Mouse (Mus musculus) embryonic facial prominence, embryonic 15.5 days (tissue): ENCODE measurements around the gene Timm44. TPM values are rescaled to one million over a fixed set of nuclear protein-coding genes. Genes with fewer than 3 reads are reported as not detected.
A peak's percentile ranks its signal among the peaks of the same experiment; 100 is the strongest.

ENCODE experiments used
- ATAC-seq: fragments of 200-750 bp; cut with Nextera tagmentation; 2 replicates; pipeline ENCODE4 v1.8.0; 2017; ENCODE audit warnings: low read depth, moderate TSS enrichment; ENCODE audit not compliant: insufficient number of reproducible peaks, low FRiP score, low TSS enrichment
- H3K27ac ChIP-seq: fragments of 300-500 bp; sonication (generic); replicated peaks from 2 replicates; pipeline ENCODE4 v1.5.1; 2015; ENCODE audit warnings: mild to moderate bottlenecking, inconsistent platforms
- H3K27me3 ChIP-seq: fragments of 300-500 bp; sonication (generic); 2 replicates; pipeline ENCODE4 v1.6.1; 2015; ENCODE audit warnings: inconsistent platforms
- H3K36me3 ChIP-seq: fragments of 300-500 bp; sonication (generic); 2 replicates; pipeline ENCODE4 v1.6.1; 2015; ENCODE audit warnings: mild to moderate bottlenecking, inconsistent platforms
- H3K4me1 ChIP-seq: fragments of 300-500 bp; sonication (generic); 2 replicates; pipeline ENCODE4 v1.6.1; 2015; ENCODE audit warnings: inconsistent platforms
- H3K4me2 ChIP-seq: fragments of 300-500 bp; sonication (generic); replicated peaks from 2 replicates; pipeline ENCODE4 v1.6.1; 2015; ENCODE audit warnings: mild to moderate bottlenecking, inconsistent platforms
- H3K4me3 ChIP-seq: fragments of 300-500 bp; sonication (generic); replicated peaks from 2 replicates; pipeline ENCODE4 v1.5.1; 2015; ENCODE audit warnings: mild to moderate bottlenecking, inconsistent platforms
- H3K9ac ChIP-seq: fragments of 300-500 bp; sonication (generic); 2 replicates; pipeline ENCODE4 v1.6.1; 2015; ENCODE audit warnings: inconsistent platforms
- H3K9me3 ChIP-seq: fragments of 300-500 bp; sonication (generic); replicated peaks from 2 replicates; pipeline ENCODE4 v1.6.1; 2016; ENCODE audit warnings: inconsistent platforms
- WGBS: fragments of 180-500 bp; shearing (Covaris S2); methylation state at CpG from one replicate; pipeline ENCODE4 v1.1.7; 2015; 5-methylcytosine and 5-hydroxymethylcytosine counted together
- polyA plus RNA-seq: library from polyadenylated mRNA; unstranded; fragments of >200 nt; fragmentation: Nextera tagmentation; extraction: Ambion mirVana; gene quantifications from 2 replicates; pipeline ENCODE4 v1.2.1, GENCODE M21; 2015

Timm44 gene
- 56.7 and 62.4 TPM in 2 replicates for polyA plus RNA-seq

- H3K9ac ChIP-seq = peak within 1 kb of the TSS; percentile 72
- H3K9me3 ChIP-seq = no peaks in the 10 kb centered on the region
- H3K4me1 ChIP-seq = peaks cover 14% of the 10 kb centered on the region
- peak within 1 kb of the TSS; percentile 76 for H3K4me2 ChIP-seq
- H3K36me3 ChIP-seq = peaks cover 25% of the 10 kb centered on the region; the same call in 1 of the 2 replicates
- no peaks in the 10 kb centered on the region for H3K27me3 ChIP-seq
- peak; percentile 94 for ATAC-seq
- peak within 1 kb of the TSS; percentile 88 for H3K4me3 ChIP-seq
- under 1% methylated on average over 39 of the region's 39 CpGs for WGBS
- peak within 1 kb of the TSS; percentile 76 for H3K27ac ChIP-seq
Observed at GRCm38 (mm10) chr8:4275275-4276110, at the start of gene Timm44. TSS of gene Timm44 (minus strand) at chr8:4275913.

- H3K36me3 ChIP-seq = peaks cover 43% of the 10 kb centered on the region
Observed at GRCm38 (mm10) chr8:4324983-4325750, 49.5 kb upstream of the Timm44 start, which contains the start of the genes Ccl25 and Elavl1. TSS of gene Ccl25 (plus strand) at chr8:4325210. TSS of gene Elavl1 (minus strand) at chr8:4325413.

GRCm38 (mm10) chr8:4324525-4324924, 48.8 kb upstream of the Timm44 start:
- Histone ChIP-seq H3K27me3 (no peaks in the 10 kb centered on the region), H3K9ac (peak overlapping the region; percentile 92), H3K27ac (peak overlapping the region; percentile 86), H3K4me3 (peak overlapping the region; percentile 96), H3K36me3 (peaks cover 40% of the 10 kb centered on the region), H3K4me1 (peaks cover 36% of the 10 kb centered on the region), H3K9me3 (no peaks in the 10 kb centered on the region), H3K4me2 (peak overlapping the region; percentile 89)
- under 1% methylated on average over 42 of the region's 42 CpGs for WGBS
- ATAC-seq = peak; percentile 66

More at GRCm38 (mm10) chr8:4324983-4325750, 49.5 kb upstream of the Timm44 start, which contains the start of the genes Ccl25 and Elavl1:
- Histone ChIP-seq H3K4me2 (peak within 1 kb of the TSS; percentile 89), H3K27me3 (no peaks in the 10 kb centered on the region), H3K9ac (peak within 1 kb of the TSS; percentile 92), H3K4me1 (peaks cover 36% of the 10 kb centered on the region), H3K4me3 (peak within 1 kb of the TSS; percentile 96), H3K9me3 (no peaks in the 10 kb centered on the region), H3K27ac (peak within 1 kb of the TSS; percentile 91)
- ATAC-seq = peak; percentile 98
- WGBS = under 1% methylated on average over 78 of the region's 78 CpGs

- Histone ChIP-seq H3K27me3 (no peaks in the 10 kb centered on the region), H3K27ac (no peak overlapping the region), H3K9ac (peak overlapping the region; percentile 92), H3K4me2 (peak overlapping the region; percentile 89), H3K4me1 (peaks cover 38% of the 10 kb centered on the region), H3K4me3 (peak overlapping the region; percentile 96), H3K9me3 (no peaks in the 10 kb centered on the region), H3K36me3 (peaks cover 34% of the 10 kb centered on the region)
- 1% methylated on average over 6 of the region's 6 CpGs for WGBS
- no peak for ATAC-seq
Observed at GRCm38 (mm10) chr8:4323917-4324316, 48.2 kb upstream of the Timm44 start.

GRCm38 (mm10) chr8:4322470-4322869, 46.8 kb upstream of the Timm44 start:
- Histone ChIP-seq H3K4me2 (0 out of 2 replicates have a peak overlapping the region, but pooled peaks have one; percentile 89), H3K9me3 (no peaks in the 10 kb centered on the region), H3K9ac (no peak overlapping the region), H3K4me3 (0 out of 2 replicates have a peak overlapping the region, but pooled peaks have one; percentile 7), H3K27ac (no peak overlapping the region), H3K4me1 (peaks cover 41% of the 10 kb centered on the region), H3K36me3 (peaks cover 20% of the 10 kb centered on the region), H3K27me3 (no peaks in the 10 kb centered on the region)
- no peak for ATAC-seq
- 29% methylated on average over 2 of the region's 2 CpGs for WGBS

- ATAC-seq = no peak
- peaks cover 41% of the 10 kb centered on the region for H3K4me1 ChIP-seq
Observed at GRCm38 (mm10) chr8:4321031-4321430, 45.3 kb upstream of the Timm44 start.

GRCm38 (mm10) chr8:4320404-4320803, 44.7 kb upstream of the Timm44 start:
- no peak overlapping the region for H3K27ac ChIP-seq
- ATAC-seq = no peak
- H3K9me3 ChIP-seq = no peaks in the 10 kb centered on the region
- H3K36me3 ChIP-seq = peaks cover 19% of the 10 kb centered on the region; the same call in 1 of the 2 replicates
- no peaks in the 10 kb centered on the region for H3K27me3 ChIP-seq
- H3K4me1 ChIP-seq = peaks cover 38% of the 10 kb centered on the region
- no peak overlapping the region for H3K4me3 ChIP-seq
- WGBS = 95% methylated on average over 1 of the region's 1 CpGs
- H3K4me2 ChIP-seq = no peak overlapping the region
- H3K9ac ChIP-seq = no peak overlapping the region

More at GRCm38 (mm10) chr8:4321031-4321430, 45.3 kb upstream of the Timm44 start:
- peaks cover 19% of the 10 kb centered on the region; the same call in 1 of the 2 replicates for H3K36me3 ChIP-seq
- WGBS = 55% methylated on average over 2 of the region's 2 CpGs
- no peaks in the 10 kb centered on the region for H3K9me3 ChIP-seq
- H3K27ac ChIP-seq = no peak overlapping the region
- no peak overlapping the region for H3K4me2 ChIP-seq
- H3K9ac ChIP-seq = no peak overlapping the region
- no peak overlapping the region for H3K4me3 ChIP-seq
- H3K27me3 ChIP-seq = no peaks in the 10 kb centered on the region

GRCm38 (mm10) chr8:4319573-4319872, 43.8 kb upstream of the Timm44 start:
- Histone ChIP-seq H3K27ac (no peak overlapping the region), H3K4me2 (no peak overlapping the region), H3K27me3 (no peaks in the 10 kb centered on the region), H3K4me3 (no peak overlapping the region), H3K9ac (no peak overlapping the region), H3K9me3 (no peaks in the 10 kb centered on the region), H3K4me1 (peaks cover 38% of the 10 kb centered on the region), H3K36me3 (peaks cover 19% of the 10 kb centered on the region; the same call in 1 of the 2 replicates)
- WGBS = 96% methylated on average over 11 of the region's 11 CpGs
- no peak for ATAC-seq

- 79% methylated on average over 2 of the region's 2 CpGs for WGBS
- no peak for ATAC-seq
- Histone ChIP-seq H3K9me3 (no peaks in the 10 kb centered on the region), H3K27ac (no peak overlapping the region), H3K4me3 (no peak overlapping the region), H3K4me1 (peaks cover 38% of the 10 kb centered on the region), H3K27me3 (no peaks in the 10 kb centered on the region), H3K36me3 (peaks cover 19% of the 10 kb centered on the region; the same call in 1 of the 2 replicates), H3K9ac (no peak overlapping the region), H3K4me2 (no peak overlapping the region)
Observed at GRCm38 (mm10) chr8:4318796-4319572, 43.3 kb upstream of the Timm44 start.

GRCm38 (mm10) chr8:4318124-4318523, 42.4 kb upstream of the Timm44 start:
- no peak overlapping the region for H3K4me2 ChIP-seq
- ATAC-seq = no peak
- 88% methylated on average over 5 of the region's 5 CpGs for WGBS
- H3K27me3 ChIP-seq = no peaks in the 10 kb centered on the region
- peaks cover 19% of the 10 kb centered on the region; the same call in 1 of the 2 replicates for H3K36me3 ChIP-seq
- peaks cover 32% of the 10 kb centered on the region for H3K4me1 ChIP-seq
- no peak overlapping the region for H3K4me3 ChIP-seq
- H3K9ac ChIP-seq = no peak overlapping the region
- H3K27ac ChIP-seq = no peak overlapping the region
- H3K9me3 ChIP-seq = no peaks in the 10 kb centered on the region
